Mouse (Mus musculus) neural tube, embryonic 15.5 days (tissue): Measurements from ENCODE around the gene Vamp4. TPM values are rescaled to one million over a fixed set of nuclear protein-coding genes. Genes with fewer than 3 reads are reported as not detected.
"Not testable (repeated sequence)": the region's sequence is repeated elsewhere in the genome, so short reads cannot be mapped to it uniquely, and the experiment has no call there.

Experiments used
- ATAC-seq: fragments of 200-750 bp; cut with Nextera tagmentation; 2 replicates; pipeline ENCODE4 v1.8.0; 2017; ENCODE audit warnings: mild to moderate bottlenecking, moderate TSS enrichment, moderate library complexity; ENCODE audit not compliant: low FRiP score
- H3K27ac ChIP-seq: fragments of 300-500 bp; sonication (generic); replicated peaks from 2 replicates; pipeline ENCODE4 v1.5.1; 2015; ENCODE audit warnings: mild to moderate bottlenecking, inconsistent platforms
- H3K27me3 ChIP-seq: fragments of 300-500 bp; sonication (generic); replicated peaks from 2 replicates; pipeline ENCODE4 v1.6.1; 2015; ENCODE audit warnings: inconsistent platforms
- H3K36me3 ChIP-seq: fragments of 300-500 bp; sonication (generic); 2 replicates; pipeline ENCODE4 v1.6.1; 2015; ENCODE audit warnings: inconsistent platforms
- H3K4me1 ChIP-seq: fragments of 300-500 bp; sonication (generic); 2 replicates; pipeline ENCODE4 v1.6.1; 2015; ENCODE audit warnings: inconsistent platforms
- H3K4me2 ChIP-seq: fragments of 300-500 bp; sonication (generic); 2 replicates; pipeline ENCODE4 v1.6.1; 2015; ENCODE audit warnings: inconsistent platforms, mild to moderate bottlenecking, moderate library complexity
- H3K4me3 ChIP-seq: fragments of 300-500 bp; sonication (generic); replicated peaks from 2 replicates; pipeline ENCODE4 v1.5.1; 2015; ENCODE audit warnings: mild to moderate bottlenecking, inconsistent platforms
- H3K9ac ChIP-seq: fragments of 300-500 bp; sonication (generic); replicated peaks from 2 replicates; pipeline ENCODE4 v1.6.1; 2015; ENCODE audit warnings: mild to moderate bottlenecking, inconsistent platforms
- H3K9me3 ChIP-seq: fragments of 300-500 bp; sonication (generic); replicated peaks from 2 replicates; pipeline ENCODE4 v1.6.1; 2016; ENCODE audit warnings: inconsistent platforms
- WGBS: fragments of 180-500 bp; shearing (Covaris S2); methylation state at CpG from one replicate; pipeline ENCODE4 v1.1.7; 2015; ENCODE audit warnings: mixed read lengths; 5-methylcytosine and 5-hydroxymethylcytosine counted together
- polyA plus RNA-seq: library from polyadenylated mRNA; unstranded; fragments of >200 nt; fragmentation: Nextera tagmentation; extraction: Ambion mirVana; gene quantifications from 2 replicates; pipeline ENCODE4 v1.2.1, GENCODE M21; 2015

The Vamp4 gene
- polyA plus RNA-seq, 1 experiment from 2014 or later = 81.3 TPM

GRCm38 (mm10) chr1:162628326-162628725, 58.0 kb downstream of the Vamp4 start:
- not testable (repeated sequence) for H3K27me3 ChIP-seq, H3K36me3 ChIP-seq, H3K4me1 ChIP-seq, H3K4me2 ChIP-seq, H3K4me3 ChIP-seq, H3K27ac ChIP-seq, ATAC-seq, H3K9me3 ChIP-seq, H3K9ac ChIP-seq
- whole genome bisulfite sequencing = 95% methylated on average over 15 of the region's 15 CpGs

GRCm38 (mm10) chr1:162635291-162635931, 65.1 kb downstream of the Vamp4 start:
- H3K4me3 ChIP-seq, H3K36me3 ChIP-seq, H3K9ac ChIP-seq, H3K27ac ChIP-seq, H3K4me1 ChIP-seq, H3K27me3 ChIP-seq, H3K9me3 ChIP-seq, ATAC-seq, H3K4me2 ChIP-seq: not testable (repeated sequence)
- WGBS = 74% methylated on average over 1 of the region's 1 CpGs

GRCm38 (mm10) chr1:162636516-162636915, 66.2 kb downstream of the Vamp4 start:
- ATAC-seq = no peak
- Histone ChIP-seq H3K4me2 (no peak overlapping the region), H3K9ac (no peak overlapping the region), H3K27ac (no peak overlapping the region), H3K36me3 (no peaks in the 10 kb centered on the region), H3K27me3 (no peaks in the 10 kb centered on the region), H3K4me1 (no peaks in the 10 kb centered on the region), H3K4me3 (no peak overlapping the region), H3K9me3 (no peaks in the 10 kb centered on the region)
- whole genome bisulfite sequencing = 60% methylated on average over 3 of the region's 3 CpGs

GRCm38 (mm10) chr1:162638535-162638934, 68.2 kb downstream of the Vamp4 start:
- H3K4me1 ChIP-seq = no peaks in the 10 kb centered on the region
- no peaks in the 10 kb centered on the region for H3K27me3 ChIP-seq
- H3K27ac ChIP-seq = no peak overlapping the region
- H3K9ac ChIP-seq = no peak overlapping the region
- H3K4me3 ChIP-seq = no peak overlapping the region
- H3K4me2 ChIP-seq = no peak overlapping the region
- H3K9me3 ChIP-seq = no peaks in the 10 kb centered on the region
- no peaks in the 10 kb centered on the region for H3K36me3 ChIP-seq
- no peak for ATAC-seq
- WGBS = 92% methylated on average over 4 of the region's 4 CpGs

GRCm38 (mm10) chr1:162639051-162639750, 68.9 kb downstream of the Vamp4 start, which contains the start of gene Myoc:
TSS of gene Myoc (plus strand) at chr1:162639155.
- Histone ChIP-seq H3K9ac (no peak within 1 kb of the TSS), H3K27me3 (no peaks in the 10 kb centered on the region), H3K9me3 (no peaks in the 10 kb centered on the region), H3K4me1 (no peaks in the 10 kb centered on the region), H3K36me3 (no peaks in the 10 kb centered on the region), H3K27ac (no peak within 1 kb of the TSS), H3K4me2 (no peak within 1 kb of the TSS), H3K4me3 (no peak within 1 kb of the TSS)
- no peak for ATAC-seq
- 87% methylated on average over 10 of the region's 10 CpGs for WGBS

GRCm38 (mm10) chr1:162639861-162640260, 69.5 kb downstream of the Vamp4 start:
- no peak overlapping the region for H3K27ac ChIP-seq
- no peaks in the 10 kb centered on the region for H3K36me3 ChIP-seq
- no peak overlapping the region for H3K4me2 ChIP-seq
- no peaks in the 10 kb centered on the region for H3K4me1 ChIP-seq
- H3K9ac ChIP-seq = no peak overlapping the region
- 89% methylated on average over 1 of the region's 1 CpGs for WGBS
- no peaks in the 10 kb centered on the region for H3K9me3 ChIP-seq
- ATAC-seq = no peak
- H3K27me3 ChIP-seq = no peaks in the 10 kb centered on the region
- no peak overlapping the region for H3K4me3 ChIP-seq

- Histone ChIP-seq H3K9ac (no peak overlapping the region), H3K9me3 (no peaks in the 10 kb centered on the region), H3K4me1 (no peaks in the 10 kb centered on the region), H3K4me2 (no peak overlapping the region), H3K27ac (no peak overlapping the region), H3K27me3 (no peaks in the 10 kb centered on the region), H3K36me3 (no peaks in the 10 kb centered on the region), H3K4me3 (no peak overlapping the region)
- WGBS = 79% methylated on average over 3 of the region's 3 CpGs
- ATAC-seq = no peak
Observed at GRCm38 (mm10) chr1:162642591-162642990, 72.3 kb downstream of the Vamp4 start.

- 49% methylated on average over 4 of the region's 4 CpGs for WGBS
- Histone ChIP-seq H3K4me3 (no peak overlapping the region), H3K27ac (no peak overlapping the region), H3K36me3 (no peaks in the 10 kb centered on the region), H3K9ac (no peak overlapping the region), H3K27me3 (no peaks in the 10 kb centered on the region), H3K4me1 (no peaks in the 10 kb centered on the region), H3K4me2 (no peak overlapping the region), H3K9me3 (no peaks in the 10 kb centered on the region)
- no peak for ATAC-seq
Observed at GRCm38 (mm10) chr1:162643752-162644151, 73.4 kb downstream of the Vamp4 start.

- ATAC-seq = no peak
- Histone ChIP-seq H3K27me3 (no peaks in the 10 kb centered on the region), H3K36me3 (no peaks in the 10 kb centered on the region), H3K4me3 (no peak overlapping the region), H3K27ac (no peak overlapping the region), H3K9me3 (no peaks in the 10 kb centered on the region), H3K4me1 (no peaks in the 10 kb centered on the region), H3K4me2 (no peak overlapping the region), H3K9ac (no peak overlapping the region)
- 80% methylated on average over 10 of the region's 10 CpGs for WGBS
Observed at GRCm38 (mm10) chr1:162646083-162646686, 75.9 kb downstream of the Vamp4 start.

- no peak overlapping the region for H3K4me3 ChIP-seq
- H3K9ac ChIP-seq = no peak overlapping the region
- 95% methylated on average over 14 of the region's 14 CpGs for WGBS
- no peak for ATAC-seq
- no peaks in the 10 kb centered on the region for H3K27me3 ChIP-seq
- H3K4me1 ChIP-seq = no peaks in the 10 kb centered on the region
- H3K4me2 ChIP-seq = no peak overlapping the region
- no peaks in the 10 kb centered on the region for H3K36me3 ChIP-seq
- H3K27ac ChIP-seq = no peak overlapping the region
- H3K9me3 ChIP-seq = no peaks in the 10 kb centered on the region
Observed at GRCm38 (mm10) chr1:162648416-162648815, 78.1 kb downstream of the Vamp4 start.
